Mouse (Mus musculus) MN1 (cell line): ENCODE measurements at regions not wholly inside any gene's neighbourhood (a gene's known extent, or its start where the extent isn't known, plus 50 kb on each side); places are given as distances from the start of the nearest gene placed in this dataset.
A peak's percentile ranks its signal among the peaks of the same experiment; 100 is the strongest.

ENCODE experiments used
- DNase-seq: peaks from one replicate; pipeline ENCODE4 v3.0.0-alpha.2; 2016; ENCODE audit warnings: low spot score

- no peak for DNase-seq
Measured at GRCm38 (mm10) chr14:36623036-36623435, 345.5 kb downstream of the Ccser2 start.

- DNase-seq, result no peak
Measured at GRCm38 (mm10) chr14:36618459-36619085, 350.0 kb downstream of the Ccser2 start.

GRCm38 (mm10) chr14:36617987-36618386 is 350.6 kb downstream of the Ccser2 start:
- DNase-seq, result no peak

GRCm38 (mm10) chr14:36614926-36615325 is 353.7 kb downstream of the Ccser2 start:
- DNase-seq, result no peak

- no peak for DNase-seq
Measured at GRCm38 (mm10) chr14:36612860-36613259, 355.7 kb downstream of the Ccser2 start.

- DNase-seq, result no peak
Measured at GRCm38 (mm10) chr14:36584065-36584635, 384.4 kb downstream of the Ccser2 start.

- no peak for DNase-seq
Measured at GRCm38 (mm10) chr14:36583338-36584064, 385.1 kb downstream of the Ccser2 start.

GRCm38 (mm10) chr14:36563229-36563865 is 405.2 kb downstream of the Ccser2 start:
- DNase-seq, result no peak

- DNase-seq, result no peak
Measured at GRCm38 (mm10) chr14:36537402-36537801, 431.2 kb downstream of the Ccser2 start.

- DNase-seq, result no peak
Measured at GRCm38 (mm10) chr14:36527310-36527709, 432.6 kb downstream of the 4930474N05Rik start.

GRCm38 (mm10) chr14:36525591-36526037 is 430.9 kb downstream of the 4930474N05Rik start:
- DNase-seq, result no peak

- no peak for DNase-seq
Measured at GRCm38 (mm10) chr14:36502076-36502994, 407.6 kb downstream of the 4930474N05Rik start.

- DNase-seq, result peak; percentile 6
Measured at GRCm38 (mm10) chr14:36499323-36499722, 404.6 kb downstream of the 4930474N05Rik start.

- DNase-seq, result no peak
Measured at GRCm38 (mm10) chr14:36485499-36485898, 390.8 kb downstream of the 4930474N05Rik start.

- DNase-seq, result no peak
Measured at GRCm38 (mm10) chr14:36471617-36472016, 376.9 kb downstream of the 4930474N05Rik start.

GRCm38 (mm10) chr14:36470362-36470761 is 375.6 kb downstream of the 4930474N05Rik start:
- no peak for DNase-seq

- DNase-seq, result no peak
Measured at GRCm38 (mm10) chr14:36453049-36453448, 358.3 kb downstream of the 4930474N05Rik start.

GRCm38 (mm10) chr14:36450126-36450525 is 355.4 kb downstream of the 4930474N05Rik start:
- no peak for DNase-seq

GRCm38 (mm10) chr14:36414656-36415273 is 320.0 kb downstream of the 4930474N05Rik start:
- no peak for DNase-seq

GRCm38 (mm10) chr14:36414180-36414579 is 319.5 kb downstream of the 4930474N05Rik start:
- DNase-seq, result no peak
